Mouse (Mus musculus): ENCODE measurements at regions not wholly inside any gene's neighbourhood (a gene's known extent, or its start where the extent isn't known, plus 50 kb on each side); places are given as distances from the start of the nearest gene placed in this dataset.
"Not testable (repeated sequence)": the region's sequence is repeated elsewhere in the genome, so short reads cannot be mapped to it uniquely, and the experiment has no call there.

GRCm38 (mm10) chr15:24303123-24303522, 1110.4 kb downstream of the Basp1 start:
- H3K9me3 ChIP-seq (ENCODE audit: control insufficient read depth, low read length); H3K27ac ChIP-seq (ENCODE audit: low read depth, low read length); H3K4me1 ChIP-seq (ENCODE audit: control insufficient read depth, insufficient read depth, low read length); DNase-seq (ENCODE audit: low spot score); ATAC-seq (ENCODE audit: insufficient read depth, low FRiP score, low TSS enrichment); H3K9ac ChIP-seq (ENCODE audit: low read length); H3K4me3 ChIP-seq (ENCODE audit: low read depth, low read length); H3K27me3 ChIP-seq (ENCODE audit: control insufficient read depth, insufficient read depth, low read length); H3K36me3 ChIP-seq (ENCODE audit: control insufficient read depth, insufficient read depth, low read length); H3K4me2 ChIP-seq (ENCODE audit: low read depth): not testable (repeated sequence)
- 79% methylated on average over 3 of the region's 3 CpGs for WGBS

DNA sequence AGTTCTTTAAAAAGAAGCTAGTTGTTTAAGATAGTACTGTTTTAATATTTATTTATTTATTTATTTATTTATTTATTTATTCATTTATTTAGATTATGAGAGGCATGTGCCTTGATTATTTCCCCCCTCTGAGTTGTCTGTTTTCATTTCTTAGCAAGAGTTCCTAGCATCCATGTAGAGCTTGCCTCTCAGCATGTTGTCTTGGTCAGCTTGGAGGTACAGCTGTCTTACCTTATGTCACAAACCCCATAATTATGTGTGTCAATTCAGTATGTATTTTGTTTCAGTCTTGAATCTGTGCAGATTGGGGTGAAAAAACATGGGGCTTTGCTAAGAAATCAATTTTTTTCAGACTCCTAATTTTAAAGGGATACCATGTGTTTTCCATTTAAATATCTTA, 1116.3 kb downstream of the Basp1 start:
- no peaks in the 10 kb centered on the region for H3K27me3 ChIP-seq (ENCODE audit: control insufficient read depth, insufficient read depth, low read length)

DNA sequence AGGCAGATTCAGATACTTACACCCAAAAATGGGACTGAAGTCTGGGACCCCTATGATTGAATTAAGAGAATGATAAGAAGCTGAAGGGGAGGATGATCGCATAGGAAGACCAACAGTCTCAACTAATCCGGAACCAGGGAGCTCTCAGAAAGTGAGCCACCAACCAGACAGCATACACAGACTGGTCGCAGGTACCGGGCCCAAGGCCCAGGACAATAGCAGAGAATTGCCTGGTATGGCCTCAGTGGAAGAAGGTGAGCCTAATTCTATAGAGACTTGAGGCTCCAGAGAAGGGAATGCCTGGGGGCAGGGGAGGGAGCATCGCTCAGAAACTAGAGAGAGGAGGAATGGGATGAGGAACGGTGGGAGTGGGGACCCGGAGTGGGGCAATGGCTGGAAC, 1116.8 kb downstream of the Basp1 start:
- WGBS, result 94% methylated on average over 7 of the region's 7 CpGs
- Histone ChIP-seq H3K4me3 (ENCODE audit: low read depth, low read length) (no peak overlapping the region), H3K36me3 (ENCODE audit: control insufficient read depth, insufficient read depth, low read length) (no peaks in the 10 kb centered on the region), H3K27ac (ENCODE audit: low read depth, low read length) (no peak overlapping the region), H3K27me3 (ENCODE audit: control insufficient read depth, insufficient read depth, low read length) (no peaks in the 10 kb centered on the region), H3K9me3 (ENCODE audit: control insufficient read depth, low read length) (no peaks in the 10 kb centered on the region), H3K4me2 (ENCODE audit: low read depth) (no peak overlapping the region), H3K9ac (ENCODE audit: low read length) (no peak overlapping the region), H3K4me1 (ENCODE audit: control insufficient read depth, insufficient read depth, low read length) (no peaks in the 10 kb centered on the region)
- DNase-seq (ENCODE audit: low spot score), result no peak
- no peak for ATAC-seq (ENCODE audit: insufficient read depth, low FRiP score, low TSS enrichment)

More for the DNA sequence above, 1116.3 kb downstream of the Basp1 start:
- H3K4me2 ChIP-seq (ENCODE audit: low read depth), result no peak overlapping the region
- no peaks in the 10 kb centered on the region for H3K36me3 ChIP-seq (ENCODE audit: control insufficient read depth, insufficient read depth, low read length)
- no peak overlapping the region for H3K4me3 ChIP-seq (ENCODE audit: low read depth, low read length)
- no peak overlapping the region for H3K9ac ChIP-seq (ENCODE audit: low read length)
- no peak overlapping the region for H3K27ac ChIP-seq (ENCODE audit: low read depth, low read length)
- no peaks in the 10 kb centered on the region for H3K4me1 ChIP-seq (ENCODE audit: control insufficient read depth, insufficient read depth, low read length)
- no peak for DNase-seq (ENCODE audit: low spot score)
- no peaks in the 10 kb centered on the region for H3K9me3 ChIP-seq (ENCODE audit: control insufficient read depth, low read length)
- no peak for ATAC-seq (ENCODE audit: insufficient read depth, low FRiP score, low TSS enrichment)

DNA sequence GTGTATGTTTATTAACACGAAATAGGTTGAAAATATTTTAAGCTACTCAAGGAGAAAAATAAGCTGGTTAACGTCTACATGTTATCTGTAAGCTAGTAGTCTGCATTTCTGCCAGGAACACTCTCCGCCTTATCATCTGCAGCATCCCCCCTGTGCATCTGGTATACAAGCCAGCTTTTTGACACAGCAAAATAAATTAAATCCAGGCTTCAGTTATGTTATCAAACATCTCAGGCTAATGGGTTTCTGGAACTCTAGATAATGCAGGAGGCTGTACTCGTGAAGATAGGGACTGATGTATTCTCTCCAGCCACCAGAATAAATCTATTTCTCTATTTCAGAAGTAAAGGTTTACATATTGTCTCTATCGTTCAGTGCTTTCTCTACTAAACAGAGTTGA, 1138.5 kb downstream of the Basp1 start:
- Histone ChIP-seq H3K27me3 (ENCODE audit: control insufficient read depth, insufficient read depth, low read length) (no peaks in the 10 kb centered on the region), H3K4me2 (ENCODE audit: low read depth) (no peak overlapping the region), H3K4me3 (ENCODE audit: low read depth, low read length) (no peak overlapping the region), H3K9ac (ENCODE audit: low read length) (no peak overlapping the region), H3K27ac (ENCODE audit: low read depth, low read length) (no peak overlapping the region), H3K4me1 (ENCODE audit: control insufficient read depth, insufficient read depth, low read length) (no peaks in the 10 kb centered on the region), H3K36me3 (ENCODE audit: control insufficient read depth, insufficient read depth, low read length) (no peaks in the 10 kb centered on the region), H3K9me3 (ENCODE audit: control insufficient read depth, low read length) (no peaks in the 10 kb centered on the region)
- DNase-seq (ENCODE audit: low spot score) (no peak), ATAC-seq (ENCODE audit: insufficient read depth, low FRiP score, low TSS enrichment) (no peak)
- WGBS, result 82% methylated on average over 5 of the region's 5 CpGs

- no peak for DNase-seq (ENCODE audit: low spot score)
- Histone ChIP-seq H3K36me3 (ENCODE audit: control insufficient read depth, insufficient read depth, low read length) (no peaks in the 10 kb centered on the region), H3K4me2 (ENCODE audit: low read depth) (no peak overlapping the region)
Observed at GRCm38 (mm10) chr15:24267360-24267759, 1146.2 kb downstream of the Basp1 start.

More at GRCm38 (mm10) chr15:24267360-24267759, 1146.2 kb downstream of the Basp1 start:
- Histone ChIP-seq H3K27me3 (ENCODE audit: control insufficient read depth, insufficient read depth, low read length) (no peaks in the 10 kb centered on the region), H3K4me3 (ENCODE audit: low read depth, low read length) (no peak overlapping the region), H3K9ac (ENCODE audit: low read length) (no peak overlapping the region), H3K27ac (ENCODE audit: low read depth, low read length) (no peak overlapping the region), H3K4me1 (ENCODE audit: control insufficient read depth, insufficient read depth, low read length) (no peaks in the 10 kb centered on the region), H3K9me3 (ENCODE audit: control insufficient read depth, low read length) (no peaks in the 10 kb centered on the region)
- ATAC-seq (ENCODE audit: insufficient read depth, low FRiP score, low TSS enrichment), result no peak

All from neural tube, embryonic 11.5 days (tissue).